Mouse (Mus musculus) brown adipose tissue, adult 24 weeks (tissue): Measurements from ENCODE around the gene Babam1. TPM values are rescaled to one million over a fixed set of nuclear protein-coding genes. Genes with fewer than 3 reads are reported as not detected.

Source experiments
- H3K27ac ChIP-seq: fragments of 200-500 bp; replicated peaks from 2 replicates; pipeline ENCODE4 v1.5.1; 2012; ENCODE audit warnings: low read depth, mild to moderate bottlenecking, low read length
- H3K4me1 ChIP-seq: fragments of 200-500 bp; 2 replicates; pipeline ENCODE4 v1.6.1; 2012; ENCODE audit warnings: low read length, mixed read lengths; ENCODE audit not compliant: control insufficient read depth, insufficient read depth, insufficient read length
- H3K4me3 ChIP-seq: fragments of 200-500 bp; 2 replicates; pipeline ENCODE4 v1.5.1; 2012; ENCODE audit warnings: low read depth, mild to moderate bottlenecking, low read length, moderate library complexity; ENCODE audit not compliant: insufficient read depth
- polyA plus RNA-seq: library from polyadenylated mRNA; stranded (reverse); fragments of >200 nt; gene quantifications from 2 replicates; pipeline ENCODE4 v1.2.4, GENCODE M21; 2012; ENCODE audit not compliant: missing spikeins, insufficient read depth, insufficient read length

The Babam1 gene
- polyA plus RNA-seq, 1 experiment = 78.3 TPM

GRCm38 (mm10) chr8:71375581-71376422, 20.9 kb upstream of the Babam1 start:
- Histone ChIP-seq H3K4me3 (peak overlapping the region; percentile 15; the same call in 1 of the 2 replicates), H3K27ac (no peak overlapping the region), H3K4me1 (peaks cover 20% of the 10 kb centered on the region)

- no peak overlapping the region; the same call in 1 of the 2 replicates for H3K4me3 ChIP-seq
- H3K4me1 ChIP-seq = peaks cover 20% of the 10 kb centered on the region
- H3K27ac ChIP-seq = no peak overlapping the region
Measured at GRCm38 (mm10) chr8:71376423-71377030, 20.1 kb upstream of the Babam1 start.

GRCm38 (mm10) chr8:71379008-71379407, 17.7 kb upstream of the Babam1 start:
- Histone ChIP-seq H3K4me3 (peak overlapping the region; percentile 93; the same call in 1 of the 2 replicates), H3K4me1 (peaks cover 29% of the 10 kb centered on the region)

GRCm38 (mm10) chr8:71379512-71380075, 17.1 kb upstream of the Babam1 start:
- Histone ChIP-seq H3K4me1 (peaks cover 29% of the 10 kb centered on the region), H3K27ac (no peak overlapping the region), H3K4me3 (peak overlapping the region; percentile 93)

More at GRCm38 (mm10) chr8:71379008-71379407, 17.7 kb upstream of the Babam1 start:
- H3K27ac ChIP-seq = no peak overlapping the region

- peak overlapping the region; percentile 86 for H3K27ac ChIP-seq
- peaks cover 27% of the 10 kb centered on the region for H3K4me1 ChIP-seq
- peak overlapping the region; percentile 93 for H3K4me3 ChIP-seq
Measured at GRCm38 (mm10) chr8:71380178-71381171, 16.2 kb upstream of the Babam1 start.

GRCm38 (mm10) chr8:71381421-71381970, 15.2 kb upstream of the Babam1 start, which contains the start of gene Nr2f6:
Nr2f6 (minus strand) TSS chr8:71381960.
- Histone ChIP-seq H3K4me1 (peaks cover 24% of the 10 kb centered on the region), H3K27ac (peak within 1 kb of the TSS; percentile 86), H3K4me3 (peak within 1 kb of the TSS; percentile 93)

- Histone ChIP-seq H3K4me1 (peaks cover 24% of the 10 kb centered on the region), H3K27ac (peak overlapping the region; percentile 84)
Measured at GRCm38 (mm10) chr8:71381971-71382961, 14.4 kb upstream of the Babam1 start.

GRCm38 (mm10) chr8:71383396-71383795, 13.3 kb upstream of the Babam1 start:
- peak overlapping the region; percentile 84 for H3K27ac ChIP-seq
- peaks cover 22% of the 10 kb centered on the region for H3K4me1 ChIP-seq
- H3K4me3 ChIP-seq = no peak overlapping the region

More at GRCm38 (mm10) chr8:71381971-71382961, 14.4 kb upstream of the Babam1 start:
- peak overlapping the region; percentile 82 for H3K4me3 ChIP-seq

DNA sequence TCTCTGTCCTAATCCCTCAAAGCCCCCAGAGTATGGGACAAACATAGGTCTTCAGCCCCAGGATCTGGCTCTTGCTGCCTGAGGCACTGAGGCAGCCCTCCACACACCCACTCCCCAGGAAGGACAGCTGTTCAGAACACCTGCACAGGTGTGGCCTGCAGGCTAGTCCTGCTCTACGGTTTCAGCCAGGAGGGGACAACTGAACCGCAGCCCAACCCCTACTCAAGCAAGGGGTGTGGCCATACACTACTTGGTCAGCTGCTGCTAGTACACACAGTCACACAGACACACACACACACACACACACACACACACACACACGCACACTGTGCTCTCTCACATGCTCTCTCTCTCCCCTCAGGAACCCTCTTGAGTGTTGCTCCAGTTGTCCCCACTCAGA, 12.8 kb upstream of the Babam1 start:
- Histone ChIP-seq H3K27ac (peak overlapping the region; percentile 84), H3K4me1 (peaks cover 21% of the 10 kb centered on the region), H3K4me3 (no peak overlapping the region)

DNA sequence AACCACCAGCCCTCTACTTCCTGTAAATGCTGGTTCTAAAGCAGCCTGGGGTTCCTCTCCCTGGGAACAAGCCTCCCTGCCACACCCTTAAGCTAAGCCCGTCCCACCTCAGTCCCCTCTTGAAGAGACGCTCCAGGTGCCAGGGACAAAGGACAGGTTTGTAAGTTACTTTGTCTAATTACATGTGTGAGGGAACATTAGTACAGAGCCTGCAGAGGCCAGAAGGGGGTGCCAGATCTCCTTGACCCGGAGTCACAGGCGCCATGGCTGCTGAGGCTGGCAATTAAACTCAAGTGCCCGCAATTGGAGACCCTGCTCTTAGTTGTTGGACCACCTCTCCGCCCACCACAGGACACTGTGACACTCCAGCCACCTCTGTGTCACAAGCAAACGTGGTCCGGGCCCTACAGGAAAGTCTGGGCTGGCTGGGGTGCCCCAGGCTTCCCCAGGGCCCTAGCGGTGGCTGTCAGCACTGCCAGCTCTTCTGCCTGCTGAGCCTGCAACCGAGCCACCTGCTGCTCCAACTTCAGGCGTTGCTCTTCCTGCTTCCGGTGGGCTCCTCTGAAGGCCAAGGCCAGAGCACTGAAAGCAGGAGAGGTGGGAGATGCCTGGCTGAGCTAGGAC, 11.3 kb upstream of the Babam1 start:
- Histone ChIP-seq H3K4me1 (peaks cover 12% of the 10 kb centered on the region; the same call in 1 of the 2 replicates), H3K4me3 (no peak overlapping the region), H3K27ac (no peak overlapping the region)

DNA sequence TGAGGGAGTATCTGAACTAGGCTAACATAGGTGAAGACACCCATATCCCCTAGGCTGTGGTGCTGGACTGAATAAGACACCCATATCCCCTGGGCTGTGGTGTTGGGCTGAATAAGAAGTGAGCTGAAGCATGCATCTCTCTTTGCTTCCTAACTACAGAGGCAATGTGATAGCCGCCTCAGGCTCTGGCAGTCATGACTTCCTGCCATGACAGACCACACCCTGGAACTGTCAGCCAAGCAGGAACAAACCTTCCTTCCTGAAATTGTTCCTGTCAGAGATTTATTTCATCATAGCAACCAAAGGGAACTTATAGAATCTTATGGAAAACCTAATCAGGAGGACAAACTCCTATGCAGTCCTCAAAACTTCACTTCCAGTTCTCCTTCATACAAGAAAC, 8.4 kb upstream of the Babam1 start:
- Histone ChIP-seq H3K4me1 (peaks cover 10% of the 10 kb centered on the region; the same call in 1 of the 2 replicates), H3K27ac (peak overlapping the region; percentile 89)

DNA sequence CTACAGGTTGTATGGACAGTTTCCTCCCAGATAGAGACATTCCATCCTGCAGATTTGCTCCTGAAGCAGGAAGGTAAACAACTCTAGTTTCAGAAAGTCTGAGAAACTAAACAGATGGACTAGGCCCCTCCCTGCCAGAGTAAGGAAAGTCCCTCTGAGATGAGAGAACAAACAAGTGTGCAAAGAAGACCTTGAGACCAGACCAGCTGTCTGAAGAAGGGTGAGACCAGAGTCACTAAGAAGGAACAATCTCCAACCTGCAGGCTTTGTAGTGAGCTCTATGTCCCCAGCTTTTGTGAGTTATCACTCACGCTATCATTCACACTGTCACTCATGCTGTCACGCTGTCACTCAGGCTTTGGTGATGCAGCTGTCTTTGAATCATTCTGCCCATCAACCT, 5.0 kb upstream of the Babam1 start:
- H3K4me3 ChIP-seq = no peak overlapping the region
- peaks cover 3% of the 10 kb centered on the region; the same call in 1 of the 2 replicates for H3K4me1 ChIP-seq
- 0 out of 2 replicates have a peak overlapping the region, but pooled peaks have one; percentile 6 for H3K27ac ChIP-seq

More for the DNA sequence above, 8.4 kb upstream of the Babam1 start:
- H3K4me3 ChIP-seq = no peak overlapping the region

DNA sequence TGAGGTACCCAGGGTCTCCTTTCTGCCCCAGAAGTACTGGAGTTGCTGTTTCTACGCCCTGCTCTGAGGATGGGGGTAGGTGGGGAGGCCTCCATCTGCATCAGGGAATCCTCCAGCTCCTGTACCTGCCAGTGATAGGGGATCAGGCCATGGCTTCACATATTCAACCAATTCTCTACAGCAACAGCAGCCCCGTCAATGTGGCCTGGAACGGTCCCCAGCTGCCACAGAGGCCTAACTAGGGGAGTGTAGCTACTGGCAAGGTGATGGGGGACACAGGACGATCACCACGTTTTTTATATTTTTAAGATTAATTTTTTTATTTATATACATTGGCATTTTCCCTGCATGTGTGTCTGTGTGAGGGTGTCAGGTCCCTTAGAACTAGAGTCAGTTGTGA, 4.3 kb upstream of the Babam1 start:
- no peak overlapping the region for H3K27ac ChIP-seq
- peaks cover 6% of the 10 kb centered on the region for H3K4me1 ChIP-seq
- no peak overlapping the region for H3K4me3 ChIP-seq
